Mouse (Mus musculus): ENCODE data around the gene Vdac2. TPM values are rescaled to one million over a fixed set of nuclear protein-coding genes. Genes with fewer than 3 reads are reported as not detected.

Gene Vdac2
- polyA plus RNA-seq, 2 experiments: 80.9 to 126 TPM

GRCm38 (mm10) chr14:21831830-21832403, 6.9 kb downstream of the Vdac2 start:
- WGBS (ENCODE audit: insufficient replicate concordance): under 1% methylated on average over 28 of the region's 28 CpGs
- peak overlapping the region; percentile 93 for H3K4me2 ChIP-seq (ENCODE audit: low read depth)
- ATAC-seq (ENCODE audit: insufficient read depth) (peak; percentile 1; the same call in 1 of the 2 replicates), DNase-seq (ENCODE audit: low read depth in 3 of 3, low spot score in 3 of 3) (peak in 1 of 3 experiments; percentile 40)
- H3K9me3 ChIP-seq (ENCODE audit: control insufficient read depth, low read length): no peaks in the 10 kb centered on the region
- TF ChIP-seq CTCF (IDR thresholded peaks at IDR 0.05; ENCODE audit: low read depth): 0 out of 2 replicates have a peak, but pooled peaks have one; percentile 18
- TF ChIP-seq EP300 (IDR thresholded peaks at IDR 0.05; ENCODE audit: low read depth): no peak
- H3K4me1 ChIP-seq (replicated peaks; ENCODE audit: control insufficient read depth in 2 of 2, insufficient read depth in 2 of 2, low read length in 1 of 2): peaks cover 28 to 30% of the 10 kb centered on the region in 2 experiments
- peak overlapping the region; percentile 94 for H3K9ac ChIP-seq (replicated peaks)
- H3K36me3 ChIP-seq (replicated peaks; ENCODE audit: control insufficient read depth, insufficient read depth, low read depth): peaks cover 31% of the 10 kb centered on the region
- peak overlapping the region; percentile 89 for H3K27ac ChIP-seq
- H3K27me3 ChIP-seq (ENCODE audit: control insufficient read depth, insufficient read depth, low read length): no peaks in the 10 kb centered on the region
- peak overlapping the region; percentile 90 to 97 for H3K4me3 ChIP-seq (ENCODE audit: insufficient read depth in 1 of 2, low read depth in 2 of 2, low read length in 2 of 2)

DNA sequence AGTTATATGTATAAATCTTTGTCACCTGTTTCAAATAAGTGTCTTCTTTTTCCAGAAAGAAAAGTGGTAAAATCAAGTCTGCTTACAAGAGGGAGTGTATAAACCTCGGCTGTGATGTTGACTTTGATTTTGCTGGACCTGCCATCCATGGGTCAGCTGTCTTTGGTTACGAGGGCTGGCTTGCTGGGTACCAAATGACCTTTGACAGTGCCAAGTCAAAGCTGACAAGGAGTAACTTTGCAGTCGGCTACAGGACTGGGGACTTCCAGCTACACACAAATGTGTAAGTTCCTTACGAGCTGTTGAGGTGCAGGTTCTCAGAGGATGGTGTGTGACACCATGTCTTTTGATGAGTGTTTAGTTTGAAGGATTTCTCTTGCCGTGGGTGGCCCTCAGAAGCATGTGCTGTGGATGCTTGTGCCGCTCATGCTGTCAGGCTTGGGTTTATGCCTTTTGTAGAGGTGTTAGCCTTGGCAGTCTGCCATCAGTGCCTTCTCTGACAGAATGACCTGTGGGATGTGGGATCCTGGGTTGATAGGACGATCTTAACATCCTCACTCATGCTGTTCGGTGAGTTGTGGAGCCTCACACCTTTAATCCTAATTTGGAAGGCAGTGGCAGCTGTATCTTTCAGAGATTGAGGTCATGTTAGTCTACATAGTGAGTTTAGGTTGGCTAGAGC, 13.4 kb downstream of the Vdac2 start:
- ATAC-seq (ENCODE audit: insufficient read depth) (no peak), DNase-seq (ENCODE audit: low read depth in 3 of 3, low spot score in 3 of 3) (no peak)
- Histone ChIP-seq H3K36me3 (replicated peaks; ENCODE audit: control insufficient read depth, insufficient read depth, low read depth) (peaks cover 88% of the 10 kb centered on the region), H3K4me3 (ENCODE audit: insufficient read depth in 1 of 2, low read depth in 2 of 2, low read length in 2 of 2) (no peak overlapping the region), H3K4me2 (ENCODE audit: low read depth) (no peak overlapping the region), H3K9me3 (ENCODE audit: control insufficient read depth, low read length) (no peaks in the 10 kb centered on the region), H3K4me1 (replicated peaks; ENCODE audit: control insufficient read depth in 2 of 2, insufficient read depth in 2 of 2, low read length in 1 of 2) (peaks cover 8% of the 10 kb centered on the region in 2 experiments), H3K9ac (replicated peaks) (no peak overlapping the region), H3K27me3 (ENCODE audit: control insufficient read depth, insufficient read depth, low read length) (no peaks in the 10 kb centered on the region), H3K27ac (no peak overlapping the region)
- no peak for TF ChIP-seq EP300 (IDR thresholded peaks at IDR 0.05; ENCODE audit: low read depth)
- no peak for TF ChIP-seq CTCF (IDR thresholded peaks at IDR 0.05; ENCODE audit: low read depth)
- WGBS (ENCODE audit: insufficient replicate concordance): 78% methylated on average over 8 of the region's 8 CpGs

- no peak overlapping the region for H3K27ac ChIP-seq
- 71% methylated on average over 5 of the region's 5 CpGs for WGBS (ENCODE audit: insufficient replicate concordance)
- H3K36me3 ChIP-seq (replicated peaks; ENCODE audit: control insufficient read depth, insufficient read depth, low read depth): peaks cover 88% of the 10 kb centered on the region
- no peaks in the 10 kb centered on the region for H3K27me3 ChIP-seq (ENCODE audit: control insufficient read depth, insufficient read depth, low read length)
- no peaks in the 10 kb centered on the region for H3K9me3 ChIP-seq (ENCODE audit: control insufficient read depth, low read length)
- H3K9ac ChIP-seq (replicated peaks): no peak overlapping the region
- no peak overlapping the region for H3K4me2 ChIP-seq (ENCODE audit: low read depth)
- H3K4me3 ChIP-seq (ENCODE audit: insufficient read depth in 1 of 2, low read depth in 2 of 2, low read length in 2 of 2): no peak overlapping the region
- H3K4me1 ChIP-seq (replicated peaks; ENCODE audit: control insufficient read depth in 2 of 2, insufficient read depth in 2 of 2, low read length in 1 of 2): peaks cover 7 to 10% of the 10 kb centered on the region in 2 experiments
- no peak for ATAC-seq (ENCODE audit: insufficient read depth)
- TF ChIP-seq CTCF (IDR thresholded peaks at IDR 0.05; ENCODE audit: low read depth) (peak; percentile 36), EP300 (IDR thresholded peaks at IDR 0.05; ENCODE audit: low read depth) (no peak)
- no peak for DNase-seq (ENCODE audit: low read depth in 3 of 3, low spot score in 3 of 3)
Measured at GRCm38 (mm10) chr14:21841819-21842592, 17.0 kb downstream of the Vdac2 start.

DNA sequence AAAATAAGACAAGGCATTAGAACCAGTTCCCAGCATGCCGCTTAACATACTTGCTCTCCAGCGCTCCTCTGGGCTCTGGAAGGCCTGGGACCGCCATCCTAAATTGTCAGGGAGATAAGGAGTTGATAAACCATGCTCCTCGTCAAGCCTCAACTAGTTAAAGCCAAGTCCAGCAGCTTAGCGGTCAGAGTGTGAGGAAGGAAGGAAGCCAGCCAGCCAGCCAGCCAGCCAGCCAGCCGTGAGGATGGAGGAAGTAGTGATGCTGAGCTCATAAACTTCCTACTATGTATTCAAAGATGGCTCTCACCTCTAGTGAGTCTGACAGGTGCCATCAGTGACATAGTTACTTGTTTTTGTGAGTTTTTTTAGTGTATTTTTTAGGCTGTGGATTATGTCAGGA, 18.2 kb downstream of the Vdac2 start:
- 45% methylated on average over 6 of the region's 6 CpGs for WGBS (ENCODE audit: insufficient replicate concordance)
- ATAC-seq (ENCODE audit: insufficient read depth) (no peak), DNase-seq (ENCODE audit: low read depth in 3 of 3, low spot score in 3 of 3) (no peak)
- H3K4me2 ChIP-seq (ENCODE audit: low read depth): no peak overlapping the region
- H3K36me3 ChIP-seq (replicated peaks; ENCODE audit: control insufficient read depth, insufficient read depth, low read depth): peaks cover 77% of the 10 kb centered on the region
- TF ChIP-seq CTCF (IDR thresholded peaks at IDR 0.05; ENCODE audit: low read depth) (no peak), EP300 (IDR thresholded peaks at IDR 0.05; ENCODE audit: low read depth) (no peak)
- H3K27ac ChIP-seq: no peak overlapping the region
- H3K4me1 ChIP-seq (replicated peaks; ENCODE audit: control insufficient read depth in 2 of 2, insufficient read depth in 2 of 2, low read length in 1 of 2): peaks cover 12 to 13% of the 10 kb centered on the region in 2 experiments
- H3K9me3 ChIP-seq (ENCODE audit: control insufficient read depth, low read length): no peaks in the 10 kb centered on the region
- H3K9ac ChIP-seq (replicated peaks): no peak overlapping the region
- no peak overlapping the region for H3K4me3 ChIP-seq (ENCODE audit: insufficient read depth in 1 of 2, low read depth in 2 of 2, low read length in 2 of 2)
- H3K27me3 ChIP-seq (ENCODE audit: control insufficient read depth, insufficient read depth, low read length): no peaks in the 10 kb centered on the region
